Mouse (Mus musculus): Measurements from ENCODE around the gene Med12l. TPM values are rescaled to one million over a fixed set of nuclear protein-coding genes. Genes with fewer than 3 reads are reported as not detected.
"Not testable (repeated sequence)": the region's sequence is repeated elsewhere in the genome, so short reads cannot be mapped to it uniquely, and the experiment has no call there.

Med12l gene
- polyA plus RNA-seq, 1 experiment from 2014 or later, result 0.82 TPM

- H3K9me3 ChIP-seq (replicated peaks; ENCODE audit: low read length), result no peaks in the 10 kb centered on the region
- no peak overlapping the region for H3K4me3 ChIP-seq (replicated peaks; ENCODE audit: low read depth, low read length)
- DNase-seq (ENCODE audit: low spot score) (no peak), ATAC-seq (replicated peaks; ENCODE audit: low FRiP score, low read depth) (no peak)
- H3K4me2 ChIP-seq (ENCODE audit: low read length), result no peak overlapping the region
- no peaks in the 10 kb centered on the region for H3K36me3 ChIP-seq (ENCODE audit: insufficient read depth, low read length)
- H3K27me3 ChIP-seq (ENCODE audit: insufficient read depth, low read length), result no peaks in the 10 kb centered on the region
- no peak overlapping the region for H3K27ac ChIP-seq
- H3K4me1 ChIP-seq (replicated peaks; ENCODE audit: insufficient read depth, low read length), result no peaks in the 10 kb centered on the region
- TF ChIP-seq CTCF (IDR thresholded peaks at IDR 0.05; ENCODE audit: low read depth), result no peak
- no peak overlapping the region for H3K9ac ChIP-seq (ENCODE audit: low read depth, low read length)
Observed at GRCm38 (mm10) chr3:59139651-59140051, 134.0 kb downstream of the Med12l start.

GRCm38 (mm10) chr3:59140115-59140514, 134.5 kb downstream of the Med12l start:
- no peak overlapping the region for H3K4me3 ChIP-seq (replicated peaks; ENCODE audit: low read depth, low read length)
- 70% methylated on average over 2 of the region's 2 CpGs for WGBS

GRCm38 (mm10) chr3:59140941-59141340, 135.3 kb downstream of the Med12l start:
- H3K27ac ChIP-seq; H3K4me3 ChIP-seq (replicated peaks; ENCODE audit: low read depth, low read length); DNase-seq (ENCODE audit: low spot score); H3K4me2 ChIP-seq (ENCODE audit: low read length); H3K9ac ChIP-seq (ENCODE audit: low read depth, low read length); ATAC-seq (replicated peaks; ENCODE audit: low FRiP score, low read depth); H3K27me3 ChIP-seq (ENCODE audit: insufficient read depth, low read length); H3K4me1 ChIP-seq (replicated peaks; ENCODE audit: insufficient read depth, low read length); H3K9me3 ChIP-seq (replicated peaks; ENCODE audit: low read length); H3K36me3 ChIP-seq (ENCODE audit: insufficient read depth, low read length): not testable (repeated sequence)
- WGBS, result 87% methylated on average over 4 of the region's 4 CpGs

More at GRCm38 (mm10) chr3:59140115-59140514, 134.5 kb downstream of the Med12l start:
- ATAC-seq (replicated peaks; ENCODE audit: low FRiP score, low read depth) (no peak), DNase-seq (ENCODE audit: low spot score) (no peak)
- no peak for TF ChIP-seq CTCF (IDR thresholded peaks at IDR 0.05; ENCODE audit: low read depth)
- H3K4me1 ChIP-seq (replicated peaks; ENCODE audit: insufficient read depth, low read length), result no peaks in the 10 kb centered on the region
- H3K9ac ChIP-seq (ENCODE audit: low read depth, low read length), result no peak overlapping the region
- no peak overlapping the region for H3K4me2 ChIP-seq (ENCODE audit: low read length)
- no peaks in the 10 kb centered on the region for H3K9me3 ChIP-seq (replicated peaks; ENCODE audit: low read length)
- no peaks in the 10 kb centered on the region for H3K27me3 ChIP-seq (ENCODE audit: insufficient read depth, low read length)
- no peak overlapping the region for H3K27ac ChIP-seq
- H3K36me3 ChIP-seq (ENCODE audit: insufficient read depth, low read length), result no peaks in the 10 kb centered on the region

GRCm38 (mm10) chr3:59141507-59142305, 136.1 kb downstream of the Med12l start:
- H3K9ac ChIP-seq (ENCODE audit: low read depth, low read length), result no peak overlapping the region
- H3K4me1 ChIP-seq (replicated peaks; ENCODE audit: insufficient read depth, low read length), result no peaks in the 10 kb centered on the region
- ATAC-seq (replicated peaks; ENCODE audit: low FRiP score, low read depth) (no peak), DNase-seq (ENCODE audit: low spot score) (no peak)
- no peaks in the 10 kb centered on the region for H3K36me3 ChIP-seq (ENCODE audit: insufficient read depth, low read length)
- no peaks in the 10 kb centered on the region for H3K27me3 ChIP-seq (ENCODE audit: insufficient read depth, low read length)
- H3K9me3 ChIP-seq (replicated peaks; ENCODE audit: low read length), result no peaks in the 10 kb centered on the region
- 77% methylated on average over 8 of the region's 8 CpGs for WGBS
- no peak overlapping the region for H3K4me2 ChIP-seq (ENCODE audit: low read length)
- H3K27ac ChIP-seq, result no peak overlapping the region
- no peak for TF ChIP-seq CTCF (IDR thresholded peaks at IDR 0.05; ENCODE audit: low read depth)
- no peak overlapping the region for H3K4me3 ChIP-seq (replicated peaks; ENCODE audit: low read depth, low read length)

- H3K9me3 ChIP-seq (replicated peaks; ENCODE audit: low read length), result no peaks in the 10 kb centered on the region
- TF ChIP-seq CTCF (IDR thresholded peaks at IDR 0.05; ENCODE audit: low read depth), result no peak
- 19% methylated on average over 5 of the region's 5 CpGs for WGBS
- H3K4me1 ChIP-seq (replicated peaks; ENCODE audit: insufficient read depth, low read length), result no peaks in the 10 kb centered on the region
- 0 out of 2 replicates have a peak overlapping the region, but pooled peaks have one; percentile 2 for H3K27ac ChIP-seq
- H3K4me2 ChIP-seq (ENCODE audit: low read length), result no peak overlapping the region
- no peak for ATAC-seq (replicated peaks; ENCODE audit: low FRiP score, low read depth)
- DNase-seq (ENCODE audit: low spot score), result peak; percentile 81
- H3K4me3 ChIP-seq (replicated peaks; ENCODE audit: low read depth, low read length), result no peak overlapping the region
- no peaks in the 10 kb centered on the region for H3K36me3 ChIP-seq (ENCODE audit: insufficient read depth, low read length)
- H3K9ac ChIP-seq (ENCODE audit: low read depth, low read length), result no peak overlapping the region
- no peaks in the 10 kb centered on the region for H3K27me3 ChIP-seq (ENCODE audit: insufficient read depth, low read length)
Observed at GRCm38 (mm10) chr3:59145194-59145593, 139.6 kb downstream of the Med12l start.

DNA sequence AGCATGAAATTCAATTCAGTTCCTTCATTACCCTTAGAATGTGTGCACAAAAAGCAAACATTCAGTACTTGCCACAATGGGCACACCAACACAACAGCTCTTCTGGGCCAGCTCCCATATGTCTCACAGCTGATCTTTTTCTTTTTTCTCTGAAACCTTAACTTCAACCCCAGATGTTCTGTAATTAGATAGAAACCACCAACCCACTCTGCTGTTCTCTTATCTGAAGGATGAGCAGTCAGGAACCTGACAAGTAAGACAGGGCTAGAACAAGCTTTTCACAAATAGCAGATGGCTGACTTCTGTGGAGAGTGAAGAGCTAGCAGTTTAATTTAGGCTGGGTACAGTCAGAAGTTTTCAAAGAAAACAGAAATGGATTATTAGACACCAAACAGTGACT, 144.0 kb downstream of the Med12l start:
- TF ChIP-seq CTCF (IDR thresholded peaks at IDR 0.05; ENCODE audit: low read depth), result no peak
- no peak overlapping the region for H3K4me3 ChIP-seq (replicated peaks; ENCODE audit: low read depth, low read length)
- no peak for ATAC-seq (replicated peaks; ENCODE audit: low FRiP score, low read depth)
- H3K9ac ChIP-seq (ENCODE audit: low read depth, low read length), result no peak overlapping the region
- H3K9me3 ChIP-seq (replicated peaks; ENCODE audit: low read length), result no peaks in the 10 kb centered on the region
- no peak for DNase-seq (ENCODE audit: low spot score)
- H3K36me3 ChIP-seq (ENCODE audit: insufficient read depth, low read length), result no peaks in the 10 kb centered on the region
- H3K27me3 ChIP-seq (ENCODE audit: insufficient read depth, low read length), result no peaks in the 10 kb centered on the region
- no peaks in the 10 kb centered on the region for H3K4me1 ChIP-seq (replicated peaks; ENCODE audit: insufficient read depth, low read length)
- H3K4me2 ChIP-seq (ENCODE audit: low read length), result no peak overlapping the region
- no peak overlapping the region for H3K27ac ChIP-seq

GRCm38 (mm10) chr3:59150624-59151023, 145.0 kb downstream of the Med12l start:
- no peak overlapping the region for H3K4me2 ChIP-seq (ENCODE audit: low read length)
- H3K4me3 ChIP-seq (replicated peaks; ENCODE audit: low read depth, low read length), result no peak overlapping the region
- ATAC-seq (replicated peaks; ENCODE audit: low FRiP score, low read depth), result no peak
- no peaks in the 10 kb centered on the region for H3K27me3 ChIP-seq (ENCODE audit: insufficient read depth, low read length)
- no peak for TF ChIP-seq CTCF (IDR thresholded peaks at IDR 0.05; ENCODE audit: low read depth)
- no peaks in the 10 kb centered on the region for H3K36me3 ChIP-seq (ENCODE audit: insufficient read depth, low read length)
- H3K27ac ChIP-seq, result no peak overlapping the region
- no peak for DNase-seq (ENCODE audit: low spot score)
- no peak overlapping the region for H3K9ac ChIP-seq (ENCODE audit: low read depth, low read length)
- no peaks in the 10 kb centered on the region for H3K4me1 ChIP-seq (replicated peaks; ENCODE audit: insufficient read depth, low read length)
- 91% methylated on average over 2 of the region's 2 CpGs for WGBS
- no peaks in the 10 kb centered on the region for H3K9me3 ChIP-seq (replicated peaks; ENCODE audit: low read length)
